Mouse (Mus musculus): ENCODE measurements around the gene Dnajb11. TPM values are rescaled to one million over a fixed set of nuclear protein-coding genes. Genes with fewer than 3 reads are reported as not detected.

Gene Dnajb11
- 43.1 and 44.7 TPM in 2 replicates for polyA plus RNA-seq (2012; rRNA removed)

GRCm38 (mm10) chr16:22857431-22858113 is at the start of gene Dnajb11, which contains the start of gene Tbccd1:
Gene Dnajb11 (plus strand): TSS chr16:22857845.
Gene Tbccd1 (minus strand): TSS chr16:22857669.

GRCm38 (mm10) chr16:22811477-22811876 is 46.2 kb upstream of the Dnajb11 start, which contains the start of gene Crygs:
Gene Crygs (minus strand): TSS chr16:22811577.

GRCm38 (mm10) chr16:22890683-22891510 is 33.3 kb downstream of the Dnajb11 start, which contains the start of gene Ahsg:
Gene Ahsg (plus strand): TSS chr16:22891277.

GRCm38 (mm10) chr16:22918034-22918433 is 60.4 kb downstream of the Dnajb11 start, which contains the start of gene Fetub:
Gene Fetub (plus strand): TSS chr16:22918334.

Other genes with a start within 250 kb of the Dnajb11 start
- 3.0 and 3.6 TPM in 2 replicates for gene Dgkg, start 200.6 kb upstream of the Dnajb11 start, polyA plus RNA-seq (2012; rRNA removed)
- gene Crygs, start 46.3 kb upstream of the Dnajb11 start, polyA plus RNA-seq (2012; rRNA removed), result 0.11 TPM in 1 of 2 replicates, not detected in the other
- gene Tbccd1, start 176 bp upstream of the Dnajb11 start, polyA plus RNA-seq (2012; rRNA removed), result 17.4 and 18.3 TPM in 2 replicates
- gene Ahsg, start 33.4 kb downstream of the Dnajb11 start, polyA plus RNA-seq (2012; rRNA removed), result 0.13 and 0.70 TPM in 2 replicates
- gene Fetub, start 60.5 kb downstream of the Dnajb11 start, polyA plus RNA-seq (2012; rRNA removed), result 0.16 and 0.22 TPM in 2 replicates
- not detected in 2 replicates for gene Hrg, start 93.2 kb downstream of the Dnajb11 start, polyA plus RNA-seq (2012; rRNA removed)
- gene Kng2, start 171.6 kb downstream of the Dnajb11 start, polyA plus RNA-seq (2012; rRNA removed), result 0.09 TPM in 1 of 2 replicates, not detected in the other
- 0.13 TPM in 1 of 2 replicates, not detected in the other for gene Kng1, start 200.0 kb downstream of the Dnajb11 start, polyA plus RNA-seq (2012; rRNA removed)
- gene Eif4a2, start 249.6 kb downstream of the Dnajb11 start, polyA plus RNA-seq (2012; rRNA removed), result 864 and 917 TPM in 2 replicates